Mouse (Mus musculus) layer of hippocampus, adult 6 months (tissue): Measurements from ENCODE around the gene Ckm. TPM values are rescaled to one million over a fixed set of nuclear protein-coding genes. Genes with fewer than 3 reads are reported as not detected.

Experiments used
- long read RNA-seq, 2 experiments: library from polyadenylated mRNA; unstranded; transcript quantifications; one replicate each; pipeline ENCODE4 v2.0.0; 2019 to 2020
- microRNA-seq: library from miRNA; unstranded; fragments of <30 nt; microRNA quantifications from one replicate; pipeline ENCODE4 v1.2.0, GENCODE M21; 2020
- polyA plus RNA-seq: library from polyadenylated mRNA; unstranded; fragments of <200 nt; fragmentation: Nextera tagmentation; gene quantifications from 2 replicates; pipeline ENCODE4 v1.2.3, GENCODE M21; 2021

Gene Ckm
- polyA plus RNA-seq = not detected in 2 replicates
- long read RNA-seq, experiment 1 = 0 reads
- long read RNA-seq, experiment 2 = 0 reads

DNA sequence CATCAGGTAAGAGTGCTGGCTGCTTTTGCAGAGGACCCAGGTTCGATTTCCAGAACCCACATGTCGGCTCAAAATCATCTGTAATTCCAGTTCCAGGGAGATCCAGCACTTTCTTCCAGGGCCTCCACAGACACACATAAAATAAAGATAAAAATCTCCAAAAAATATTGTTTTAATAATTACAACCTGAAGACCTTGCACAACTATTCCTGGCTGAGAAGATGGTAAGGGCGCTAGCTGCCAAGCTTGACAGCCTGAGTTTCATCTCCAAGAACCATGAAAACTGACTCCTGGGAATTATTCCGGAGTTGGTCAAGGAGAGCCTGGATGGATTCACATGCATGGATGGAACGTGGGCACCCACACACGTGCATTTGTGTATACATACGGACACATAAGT, at the start of gene Ckm:
TSS of gene Ckm (plus strand) at position 301 of the 400 bp plus-strand sequence.

DNA sequence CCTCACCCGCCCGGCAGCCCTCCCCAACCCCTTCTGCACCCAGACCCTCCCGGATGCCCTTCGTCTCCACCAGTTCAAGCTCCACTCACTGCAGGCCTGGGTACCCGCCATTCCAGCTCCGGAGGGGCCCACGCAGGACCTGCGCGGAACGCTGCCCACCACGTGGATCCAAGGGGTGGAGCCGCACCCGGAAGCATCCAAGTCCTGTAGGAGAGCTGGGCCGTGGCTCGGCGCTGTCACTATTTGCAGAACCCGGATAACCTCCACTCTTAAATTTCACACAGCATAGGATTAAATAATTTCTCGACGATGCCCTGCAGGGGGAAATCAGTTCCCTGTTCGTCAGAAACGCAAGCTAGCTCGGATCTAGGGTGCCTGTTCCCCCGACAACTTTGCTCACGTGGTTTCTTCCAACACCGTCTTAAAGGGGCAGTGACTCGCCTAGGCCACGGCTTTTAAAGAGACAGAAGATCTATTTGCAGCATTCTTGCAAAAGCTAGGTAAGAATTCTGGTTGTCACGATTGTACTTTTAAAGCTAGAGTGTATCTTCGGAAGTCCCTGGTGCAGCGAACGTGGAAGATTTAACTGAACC, 45.2 kb upstream of the Ckm start, which contains the start of the genes Cd3eap and Ppp1r13l:
TSS of gene Cd3eap (minus strand) at position 185 of the 593 bp plus-strand sequence.
TSS of gene Ppp1r13l (plus strand) at position 451 of the 593 bp plus-strand sequence.

GRCm38 (mm10) chr7:19381377-19382165, 23.0 kb upstream of the Ckm start, which contains the start of gene Ercc2:
Gene Ercc2, plus strand, starts transcription at chr7:19382010.

GRCm38 (mm10) chr7:19403731-19404296, 762 bp upstream of the Ckm start, which contains the start of gene Klc3:
Gene Klc3, minus strand, starts transcription at chr7:19404104.

DNA sequence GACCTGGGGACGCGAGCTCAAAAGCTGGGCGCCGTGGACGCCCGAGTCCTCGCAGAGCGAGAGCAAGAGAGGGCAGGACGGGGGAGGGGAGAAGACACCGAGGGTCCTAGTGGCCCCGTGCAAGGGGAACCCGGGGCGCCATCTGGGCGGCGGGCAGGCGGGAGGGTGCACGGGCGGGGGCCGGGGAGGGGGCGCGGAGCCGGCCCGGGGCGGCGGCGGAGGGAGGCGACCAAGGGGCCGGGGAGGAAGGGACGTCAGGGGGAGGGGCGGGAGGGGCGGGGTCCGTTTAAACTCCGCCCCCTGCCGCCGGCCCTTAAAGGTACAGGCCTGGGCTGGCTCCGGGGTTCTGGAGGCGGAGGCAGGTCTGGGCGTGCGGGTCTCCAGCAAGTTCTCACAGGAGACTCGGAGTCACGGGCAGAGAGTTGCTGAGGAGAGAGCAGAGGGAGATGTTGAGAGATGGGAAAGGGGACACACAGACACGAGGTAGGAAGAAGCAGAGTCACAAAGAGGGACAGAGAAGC, 54.1 kb downstream of the Ckm start, which contains the start of gene Mark4:
TSS of gene Mark4 (minus strand) at position 231 of the 521 bp plus-strand sequence.

DNA sequence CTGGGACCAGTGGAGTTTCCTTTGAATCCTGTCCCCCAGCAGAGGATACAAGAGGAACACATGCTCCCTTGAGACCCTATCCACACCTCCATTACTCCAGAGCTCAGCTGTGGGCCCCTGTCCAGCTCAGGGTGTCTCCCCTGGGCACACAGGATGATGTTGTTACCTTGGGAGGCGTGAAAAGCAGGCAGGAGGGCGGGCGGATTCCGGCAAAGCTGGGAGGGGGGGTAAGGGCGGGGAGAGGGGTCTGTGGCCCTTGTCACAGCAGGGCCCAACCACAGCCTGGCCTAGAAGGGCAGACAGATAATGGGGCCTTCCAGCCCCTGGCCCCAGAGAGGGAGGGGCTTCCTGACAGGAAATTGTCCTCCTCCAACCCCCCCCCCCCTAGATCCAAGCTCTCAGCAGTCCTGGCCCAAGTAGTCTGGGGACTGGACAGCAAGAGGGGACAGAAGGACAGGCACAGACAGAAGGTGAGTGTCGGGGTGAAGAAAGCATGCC, 58.4 kb downstream of the Ckm start, which contains the start of gene Exoc3l2:
TSS of gene Exoc3l2 (plus strand) at position 448 of the 498 bp plus-strand sequence.

Small RNA genes lying within 50 kb of the gene (microRNA-seq; reads per million reads assigned to microRNA genes)
- gene Mir343 = not detected

Other genes with a start within 250 kb of the Ckm start
- gene Gipr, start 238.6 kb upstream of the Ckm start, polyA plus RNA-seq = 0.13 TPM in 1 of 2 replicates, not detected in the other
- gene Eml2, start 228.4 kb upstream of the Ckm start, polyA plus RNA-seq = 6.0 and 6.1 TPM in 2 replicates
- gene Gpr4, start 192.2 kb upstream of the Ckm start, polyA plus RNA-seq = 1.5 and 2.0 TPM in 2 replicates
- gene Opa3, start 176.4 kb upstream of the Ckm start, polyA plus RNA-seq = 34.8 and 38.3 TPM in 2 replicates
- gene Vasp, start 133.0 kb upstream of the Ckm start, polyA plus RNA-seq = 1.1 and 1.2 TPM in 2 replicates
- gene Ppm1n, start 124.7 kb upstream of the Ckm start, polyA plus RNA-seq = 0.09 and 0.19 TPM in 2 replicates
- gene Rtn2, start 122.2 kb upstream of the Ckm start, polyA plus RNA-seq = 20.0 and 22.4 TPM in 2 replicates
- gene Fosb, start 94.7 kb upstream of the Ckm start, polyA plus RNA-seq = 0.60 and 0.80 TPM in 2 replicates
- gene Ercc1, start 60.0 kb upstream of the Ckm start, polyA plus RNA-seq = 52.8 and 71.7 TPM in 2 replicates
- 14.0 and 14.6 TPM in 2 replicates for gene Cd3eap, start 45.3 kb upstream of the Ckm start, polyA plus RNA-seq
- gene Ppp1r13l, start 45.0 kb upstream of the Ckm start, polyA plus RNA-seq = 0.53 and 1.9 TPM in 2 replicates
- 3.7 and 3.8 TPM in 2 replicates for gene Ercc2, start 22.8 kb upstream of the Ckm start, polyA plus RNA-seq
- gene Klc3, start 672 bp upstream of the Ckm start, polyA plus RNA-seq = 1.3 and 1.8 TPM in 2 replicates
- gene Mark4, start 54.0 kb downstream of the Ckm start, polyA plus RNA-seq = 6.5 and 8.2 TPM in 2 replicates
- gene Exoc3l2, start 58.6 kb downstream of the Ckm start, polyA plus RNA-seq = 0.30 and 0.44 TPM in 2 replicates
- 4.2 TPM in 2 replicates for gene Bloc1s3, start 103.6 kb downstream of the Ckm start, polyA plus RNA-seq
- gene Trappc6a, start 103.6 kb downstream of the Ckm start, polyA plus RNA-seq = 39.0 and 48.4 TPM in 2 replicates
- 1.1 and 1.4 TPM in 2 replicates for gene Nkpd1, start 113.1 kb downstream of the Ckm start, polyA plus RNA-seq
- 1.7 and 2.4 TPM in 2 replicates for gene Ppp1r37, start 158.3 kb downstream of the Ckm start, polyA plus RNA-seq
- gene Zfp296, start 172.5 kb downstream of the Ckm start, polyA plus RNA-seq = 0.60 and 1.7 TPM in 2 replicates
- 136 and 146 TPM in 2 replicates for gene Gemin7, start 172.8 kb downstream of the Ckm start, polyA plus RNA-seq
- 8.7 and 9.9 TPM in 2 replicates for gene Clasrp, start 199.7 kb downstream of the Ckm start, polyA plus RNA-seq
- gene Relb, start 224.7 kb downstream of the Ckm start, polyA plus RNA-seq = 10.4 and 11.2 TPM in 2 replicates